Mouse (Mus musculus) limb, embryonic 12.5 days (tissue): Measurements from ENCODE around the gene Akr1d1. TPM values are rescaled to one million over a fixed set of nuclear protein-coding genes. Genes with fewer than 3 reads are reported as not detected.

Experiments
- ATAC-seq: fragments of 200-750 bp; cut with Nextera tagmentation; 2 replicates; pipeline ENCODE4 v1.8.0; 2017; ENCODE audit warnings: low read depth, moderate TSS enrichment; ENCODE audit not compliant: insufficient number of reproducible peaks, insufficient read depth, low FRiP score, low TSS enrichment
- H3K27ac ChIP-seq: fragments of 300-500 bp; sonication (generic); 2 replicates; pipeline ENCODE4 v1.5.1; 2016; ENCODE audit warnings: mild to moderate bottlenecking, moderate library complexity
- H3K27me3 ChIP-seq: fragments of 300-500 bp; sonication (generic); 2 replicates; pipeline ENCODE4 v1.6.1; 2016; ENCODE audit warnings: mild to moderate bottlenecking, moderate library complexity
- H3K36me3 ChIP-seq: fragments of 300-500 bp; sonication (generic); 2 replicates; pipeline ENCODE4 v1.6.1; 2016; ENCODE audit warnings: mild to moderate bottlenecking, moderate library complexity
- H3K4me1 ChIP-seq: fragments of 300-500 bp; sonication (generic); replicated peaks from 2 replicates; pipeline ENCODE4 v1.6.1; 2016
- H3K4me2 ChIP-seq: fragments of 300-500 bp; sonication (generic); 2 replicates; pipeline ENCODE4 v1.6.1; 2016; ENCODE audit warnings: mild to moderate bottlenecking, moderate library complexity
- H3K4me3 ChIP-seq: fragments of 300-500 bp; sonication (generic); replicated peaks from 2 replicates; pipeline ENCODE4 v1.5.1; 2016; ENCODE audit warnings: mild to moderate bottlenecking
- H3K9ac ChIP-seq: fragments of 300-500 bp; sonication (generic); replicated peaks from 2 replicates; pipeline ENCODE4 v1.6.1; 2016; ENCODE audit warnings: mild to moderate bottlenecking, moderate library complexity
- H3K9me3 ChIP-seq: fragments of 300-500 bp; sonication (generic); 2 replicates; pipeline ENCODE4 v1.6.1; 2016; ENCODE audit warnings: mild to moderate bottlenecking, moderate library complexity
- WGBS: fragments of 180-500 bp; shearing (Covaris S2); methylation state at CpG from one replicate; pipeline ENCODE4 v1.1.7; 2016; 5-methylcytosine and 5-hydroxymethylcytosine counted together
- polyA plus RNA-seq: library from polyadenylated mRNA; unstranded; fragments of >200 nt; fragmentation: Nextera tagmentation; extraction: Ambion mirVana; gene quantifications from 2 replicates; pipeline ENCODE4 v1.2.1, GENCODE M21; 2016

The Akr1d1 gene
- polyA plus RNA-seq, 1 experiment from 2014 or later: not detected

- 0 out of 2 replicates have a peak, but pooled peaks cover 4% of the 10 kb centered on the region for H3K9me3 ChIP-seq
- H3K4me3 ChIP-seq: no peak overlapping the region
- no peak overlapping the region for H3K9ac ChIP-seq
- WGBS: 90% methylated on average over 13 of the region's 13 CpGs
- no peak for ATAC-seq
- H3K36me3 ChIP-seq: no peaks in the 10 kb centered on the region
- H3K4me1 ChIP-seq: 0 out of 2 replicates have a peak, but pooled peaks cover 2% of the 10 kb centered on the region
- H3K4me2 ChIP-seq: no peak overlapping the region
- H3K27ac ChIP-seq: no peak overlapping the region
- no peaks in the 10 kb centered on the region for H3K27me3 ChIP-seq
These were observed 9.2 kb upstream of the Akr1d1 start for GRCm38 (mm10) chr6:37520631-37521375.

GRCm38 (mm10) chr6:37532036-37532435 is 2.1 kb downstream of the Akr1d1 start:
- H3K4me1 ChIP-seq: no peaks in the 10 kb centered on the region
- H3K4me3 ChIP-seq: no peak overlapping the region
- H3K9ac ChIP-seq: no peak overlapping the region
- WGBS: 90% methylated on average over 3 of the region's 3 CpGs
- H3K27ac ChIP-seq: no peak overlapping the region
- no peaks in the 10 kb centered on the region for H3K36me3 ChIP-seq
- ATAC-seq: no peak
- H3K4me2 ChIP-seq: no peak overlapping the region
- no peaks in the 10 kb centered on the region for H3K9me3 ChIP-seq
- H3K27me3 ChIP-seq: no peaks in the 10 kb centered on the region

GRCm38 (mm10) chr6:37536831-37537230 is 6.9 kb downstream of the Akr1d1 start:
- Histone ChIP-seq H3K4me2 (no peak overlapping the region), H3K9me3 (no peaks in the 10 kb centered on the region), H3K27ac (no peak overlapping the region), H3K9ac (no peak overlapping the region), H3K4me1 (no peaks in the 10 kb centered on the region), H3K27me3 (no peaks in the 10 kb centered on the region), H3K36me3 (no peaks in the 10 kb centered on the region), H3K4me3 (no peak overlapping the region)
- 78% methylated on average over 3 of the region's 3 CpGs for WGBS
- ATAC-seq: no peak

GRCm38 (mm10) chr6:37537801-37538200 is 7.8 kb downstream of the Akr1d1 start:
- no peak overlapping the region for H3K27ac ChIP-seq
- no peaks in the 10 kb centered on the region for H3K9me3 ChIP-seq
- H3K4me3 ChIP-seq: no peak overlapping the region
- H3K36me3 ChIP-seq: no peaks in the 10 kb centered on the region
- H3K9ac ChIP-seq: no peak overlapping the region
- no peak overlapping the region for H3K4me2 ChIP-seq
- no peaks in the 10 kb centered on the region for H3K4me1 ChIP-seq
- H3K27me3 ChIP-seq: no peaks in the 10 kb centered on the region
- ATAC-seq: no peak
- 86% methylated on average over 3 of the region's 3 CpGs for WGBS

GRCm38 (mm10) chr6:37538792-37539191 is 8.8 kb downstream of the Akr1d1 start:
- H3K27me3 ChIP-seq: no peaks in the 10 kb centered on the region
- ATAC-seq: no peak
- 83% methylated on average over 5 of the region's 5 CpGs for WGBS
- no peak overlapping the region for H3K27ac ChIP-seq
- no peaks in the 10 kb centered on the region for H3K36me3 ChIP-seq
- no peak overlapping the region for H3K4me3 ChIP-seq
- no peak overlapping the region for H3K4me2 ChIP-seq
- H3K4me1 ChIP-seq: no peaks in the 10 kb centered on the region
- no peak overlapping the region for H3K9ac ChIP-seq
- no peaks in the 10 kb centered on the region for H3K9me3 ChIP-seq

- Histone ChIP-seq H3K27me3 (no peaks in the 10 kb centered on the region), H3K27ac (no peak overlapping the region), H3K9me3 (no peaks in the 10 kb centered on the region), H3K4me3 (no peak overlapping the region), H3K36me3 (no peaks in the 10 kb centered on the region), H3K4me1 (no peaks in the 10 kb centered on the region), H3K9ac (no peak overlapping the region), H3K4me2 (no peak overlapping the region)
- 73% methylated on average over 9 of the region's 9 CpGs for WGBS
- no peak for ATAC-seq
These were observed 9.4 kb downstream of the Akr1d1 start for GRCm38 (mm10) chr6:37539403-37539802.

- Histone ChIP-seq H3K27ac (no peak overlapping the region), H3K4me3 (no peak overlapping the region), H3K9ac (no peak overlapping the region), H3K4me1 (no peaks in the 10 kb centered on the region), H3K27me3 (no peaks in the 10 kb centered on the region), H3K9me3 (no peaks in the 10 kb centered on the region), H3K36me3 (no peaks in the 10 kb centered on the region), H3K4me2 (no peak overlapping the region)
- WGBS: 56% methylated on average over 3 of the region's 3 CpGs
- ATAC-seq: no peak
These were observed 10.1 kb downstream of the Akr1d1 start for GRCm38 (mm10) chr6:37540113-37540512.

GRCm38 (mm10) chr6:37541171-37541570 is 11.2 kb downstream of the Akr1d1 start:
- Histone ChIP-seq H3K4me3 (no peak overlapping the region), H3K27me3 (no peaks in the 10 kb centered on the region), H3K4me2 (no peak overlapping the region), H3K27ac (no peak overlapping the region), H3K36me3 (no peaks in the 10 kb centered on the region), H3K4me1 (no peaks in the 10 kb centered on the region), H3K9me3 (no peaks in the 10 kb centered on the region), H3K9ac (no peak overlapping the region)
- ATAC-seq: no peak
- 78% methylated on average over 3 of the region's 3 CpGs for WGBS

- no peaks in the 10 kb centered on the region for H3K36me3 ChIP-seq
- H3K27ac ChIP-seq: no peak overlapping the region
- ATAC-seq: no peak
- no peaks in the 10 kb centered on the region for H3K27me3 ChIP-seq
- no peak overlapping the region for H3K9ac ChIP-seq
- no peaks in the 10 kb centered on the region for H3K4me1 ChIP-seq
- WGBS: 92% methylated on average over 3 of the region's 3 CpGs
- H3K4me3 ChIP-seq: no peak overlapping the region
- no peaks in the 10 kb centered on the region for H3K9me3 ChIP-seq
- H3K4me2 ChIP-seq: no peak overlapping the region
These were observed 12.2 kb downstream of the Akr1d1 start for GRCm38 (mm10) chr6:37542145-37542544.

- Histone ChIP-seq H3K27me3 (no peaks in the 10 kb centered on the region), H3K9me3 (no peaks in the 10 kb centered on the region), H3K4me1 (no peaks in the 10 kb centered on the region), H3K27ac (no peak overlapping the region), H3K4me3 (no peak overlapping the region), H3K9ac (no peak overlapping the region), H3K4me2 (no peak overlapping the region), H3K36me3 (no peaks in the 10 kb centered on the region)
- WGBS: 87% methylated on average over 2 of the region's 2 CpGs
- no peak for ATAC-seq
These were observed 22.8 kb downstream of the Akr1d1 start for GRCm38 (mm10) chr6:37552760-37553159.

GRCm38 (mm10) chr6:37553926-37554325 is 24.0 kb downstream of the Akr1d1 start:
- H3K27ac ChIP-seq: no peak overlapping the region
- H3K9me3 ChIP-seq: no peaks in the 10 kb centered on the region
- no peak overlapping the region for H3K4me2 ChIP-seq
- no peaks in the 10 kb centered on the region for H3K36me3 ChIP-seq
- H3K4me1 ChIP-seq: no peaks in the 10 kb centered on the region
- ATAC-seq: no peak
- H3K27me3 ChIP-seq: no peaks in the 10 kb centered on the region
- H3K4me3 ChIP-seq: no peak overlapping the region
- 81% methylated on average over 3 of the region's 3 CpGs for WGBS
- H3K9ac ChIP-seq: no peak overlapping the region

GRCm38 (mm10) chr6:37554327-37554726 is 24.4 kb downstream of the Akr1d1 start:
- no peak for ATAC-seq
- H3K9me3 ChIP-seq: no peaks in the 10 kb centered on the region
- H3K27ac ChIP-seq: no peak overlapping the region
- H3K27me3 ChIP-seq: no peaks in the 10 kb centered on the region
- no peak overlapping the region for H3K9ac ChIP-seq
- H3K4me3 ChIP-seq: no peak overlapping the region
- no peaks in the 10 kb centered on the region for H3K36me3 ChIP-seq
- H3K4me1 ChIP-seq: no peaks in the 10 kb centered on the region
- 90% methylated on average over 1 of the region's 1 CpGs for WGBS
- H3K4me2 ChIP-seq: no peak overlapping the region
